Mouse (Mus musculus) liver, postnatal 0 days (tissue): ENCODE data around the gene Has1. TPM values are rescaled to one million over a fixed set of nuclear protein-coding genes. Genes with fewer than 3 reads are reported as not detected.

Source experiments
- ATAC-seq: fragments of 200-750 bp; cut with Nextera tagmentation; 2 replicates; pipeline ENCODE4 v1.8.0; 2017; ENCODE audit warnings: mild to moderate bottlenecking, moderate library complexity
- DNase-seq: peaks from one replicate; pipeline ENCODE4 v3.0.0-alpha.2; 2016
- H3K27ac ChIP-seq: fragments of 300-500 bp; sonication (generic); 2 replicates; pipeline ENCODE4 v1.5.1; 2014; ENCODE audit warnings: antibody characterized with exemption, moderate library complexity, mild to moderate bottlenecking, low read depth
- H3K27me3 ChIP-seq: fragments of 300-500 bp; sonication (generic); 2 replicates; pipeline ENCODE4 v1.6.1; 2014; ENCODE audit warnings: low read length, control low read depth, mixed read lengths; ENCODE audit not compliant: insufficient read depth
- H3K36me3 ChIP-seq: fragments of 300-500 bp; sonication (generic); replicated peaks from 2 replicates; pipeline ENCODE4 v1.6.1; 2014; ENCODE audit warnings: mild to moderate bottlenecking, control low read depth, low read length, moderate library complexity, mixed read lengths; ENCODE audit not compliant: insufficient read depth
- H3K4me1 ChIP-seq: fragments of 300-500 bp; sonication (generic); 2 replicates; pipeline ENCODE4 v1.6.1; 2014; ENCODE audit warnings: antibody characterized with exemption, mild to moderate bottlenecking, control low read depth; ENCODE audit not compliant: insufficient read depth
- H3K4me2 ChIP-seq: fragments of 300-500 bp; sonication (generic); 2 replicates; pipeline ENCODE4 v1.6.1; 2014; ENCODE audit warnings: low read depth, mild to moderate bottlenecking, low read length, moderate library complexity, mixed read lengths
- H3K4me3 ChIP-seq: fragments of 300-500 bp; sonication (generic); 2 replicates; pipeline ENCODE4 v1.5.1; 2014; ENCODE audit warnings: low read depth, low read length
- H3K9ac ChIP-seq: fragments of 300-500 bp; sonication (generic); replicated peaks from 2 replicates; pipeline ENCODE4 v1.6.1; 2014; ENCODE audit warnings: mild to moderate bottlenecking, moderate library complexity
- H3K9me3 ChIP-seq: fragments of 300-500 bp; sonication (generic); 2 replicates; pipeline ENCODE4 v1.6.1; 2016; ENCODE audit warnings: mild to moderate bottlenecking, control low read depth, low read length, mixed read lengths
- CTCF ChIP-seq: sonication (generic); IDR thresholded peaks from 2 replicates; pipeline ENCODE4 v1.5.1; 2016; ENCODE audit warnings: antibody characterized with exemption, low read depth
- EP300 ChIP-seq: IDR thresholded peaks from 2 replicates; pipeline ENCODE4 v1.6.1; 2016; ENCODE audit warnings: antibody characterized with exemption, low read depth, mild to moderate bottlenecking
- WGBS: fragments of 180-500 bp; shearing (Covaris S2); extraction: QIAGEN DNeasy Blood & Tissue Kit; methylation state at CpG from one replicate; pipeline ENCODE4 v1.1.7; 2014; ENCODE audit not compliant: insufficient replicate concordance; 5-methylcytosine and 5-hydroxymethylcytosine counted together
- polyA plus RNA-seq: library from polyadenylated mRNA; unstranded; fragments of >200 nt; fragmentation: Nextera tagmentation; extraction: Ambion mirVana; gene quantifications from 2 replicates; pipeline ENCODE4 v1.2.1, GENCODE M21; 2015

Gene Has1
- polyA plus RNA-seq, 1 experiment from 2014 or later: 0.09 TPM

- TF ChIP-seq CTCF (no peak), EP300 (no peak)
- peaks cover 11% of the 10 kb centered on the region; the same call in 1 of the 2 replicates for H3K27me3 ChIP-seq
- ATAC-seq (peak; percentile 15), DNase-seq (peak; percentile 48)
- H3K9me3 ChIP-seq: no peaks in the 10 kb centered on the region
- H3K4me2 ChIP-seq: peak overlapping the region; percentile 77
- H3K27ac ChIP-seq: peak overlapping the region; percentile 83
- H3K9ac ChIP-seq: peak overlapping the region; percentile 66
- 2% methylated on average over 8 of the region's 15 CpGs for WGBS
- peaks cover 5% of the 10 kb centered on the region; the same call in 1 of the 2 replicates for H3K4me1 ChIP-seq
- H3K36me3 ChIP-seq: no peaks in the 10 kb centered on the region
- peak overlapping the region; percentile 70 for H3K4me3 ChIP-seq
These were observed 26.6 kb downstream of the Has1 start for GRCm38 (mm10) chr17:17828191-17828981.

GRCm38 (mm10) chr17:17827658-17828190 is 27.3 kb downstream of the Has1 start:
- TF ChIP-seq EP300 (no peak), CTCF (no peak)
- H3K27ac ChIP-seq: peak overlapping the region; percentile 83
- peak overlapping the region; percentile 66 for H3K9ac ChIP-seq
- ATAC-seq (peak; percentile 48), DNase-seq (peak; percentile 53)
- 0 out of 2 replicates have a peak, but pooled peaks cover 5% of the 10 kb centered on the region for H3K4me1 ChIP-seq
- no peaks in the 10 kb centered on the region for H3K36me3 ChIP-seq
- peak overlapping the region; percentile 70 for H3K4me3 ChIP-seq
- H3K9me3 ChIP-seq: no peaks in the 10 kb centered on the region
- H3K4me2 ChIP-seq: peak overlapping the region; percentile 77
- WGBS: 5% methylated on average over 12 of the region's 13 CpGs
- H3K27me3 ChIP-seq: peaks cover 11% of the 10 kb centered on the region; the same call in 1 of the 2 replicates

- TF ChIP-seq EP300: no peak
- no peak for TF ChIP-seq CTCF
- peak within 1 kb of the TSS; percentile 70 for H3K4me3 ChIP-seq
- DNase-seq (peak; percentile 81), ATAC-seq (peak; percentile 78)
- H3K27ac ChIP-seq: peak within 1 kb of the TSS; percentile 83
- H3K4me2 ChIP-seq: peak within 1 kb of the TSS; percentile 77
- H3K36me3 ChIP-seq: no peaks in the 10 kb centered on the region
- H3K9me3 ChIP-seq: no peaks in the 10 kb centered on the region
- H3K9ac ChIP-seq: peak within 1 kb of the TSS; percentile 66
- peaks cover 11% of the 10 kb centered on the region; the same call in 1 of the 2 replicates for H3K27me3 ChIP-seq
- under 1% methylated on average over 36 of the region's 42 CpGs for WGBS
- 0 out of 2 replicates have a peak, but pooled peaks cover 5% of the 10 kb centered on the region for H3K4me1 ChIP-seq
These were observed 28.0 kb downstream of the Has1 start, which contains the start of gene Spaca6 for GRCm38 (mm10) chr17:17826751-17827657. TSS of gene Spaca6 (plus strand) at chr17:17827158.

- peak overlapping the region; percentile 70 for H3K4me3 ChIP-seq
- peaks cover 11% of the 10 kb centered on the region; the same call in 1 of the 2 replicates for H3K27me3 ChIP-seq
- H3K27ac ChIP-seq: peak overlapping the region; percentile 83
- no peaks in the 10 kb centered on the region for H3K9me3 ChIP-seq
- H3K36me3 ChIP-seq: no peaks in the 10 kb centered on the region
- TF ChIP-seq CTCF: no peak
- no peak for TF ChIP-seq EP300
- 2% methylated on average over 18 of the region's 22 CpGs for WGBS
- DNase-seq (no peak), ATAC-seq (no peak; the same call in 1 of the 2 replicates)
- H3K4me2 ChIP-seq: peak overlapping the region; percentile 77
- H3K4me1 ChIP-seq: 0 out of 2 replicates have a peak, but pooled peaks cover 5% of the 10 kb centered on the region
- H3K9ac ChIP-seq: peak overlapping the region; percentile 66
These were observed 28.9 kb downstream of the Has1 start for GRCm38 (mm10) chr17:17825921-17826591.

- DNase-seq (no peak), ATAC-seq (no peak)
- Histone ChIP-seq H3K27me3 (peaks cover 11% of the 10 kb centered on the region; the same call in 1 of the 2 replicates), H3K4me2 (no peak overlapping the region), H3K4me3 (no peak overlapping the region), H3K9me3 (no peaks in the 10 kb centered on the region), H3K4me1 (0 out of 2 replicates have a peak, but pooled peaks cover 5% of the 10 kb centered on the region), H3K27ac (no peak overlapping the region), H3K9ac (no peak overlapping the region), H3K36me3 (no peaks in the 10 kb centered on the region)
- 73% methylated on average over 6 of the region's 6 CpGs for WGBS
- TF ChIP-seq CTCF (no peak), EP300 (no peak)
These were observed 31.2 kb downstream of the Has1 start for GRCm38 (mm10) chr17:17823612-17824336.
